Mouse (Mus musculus) heart, embryonic 14.5 days (tissue): ENCODE data around the gene Prpf8. TPM values are rescaled to one million over a fixed set of nuclear protein-coding genes. Genes with fewer than 3 reads are reported as not detected.

Experiments
- ATAC-seq: fragments of 200-750 bp; cut with Nextera tagmentation; 2 replicates; pipeline ENCODE4 v1.8.0; 2017; ENCODE audit warnings: low read depth, moderate TSS enrichment; ENCODE audit not compliant: insufficient number of reproducible peaks, insufficient read depth, low FRiP score
- H3K27ac ChIP-seq, 2 experiments: fragments of 200-500 bp in 1 of 2; fragments of 300-500 bp in 1 of 2; sonication (generic) in 1 of 2; replicated peaks in 1 of 2; 2 replicates each; pipeline ENCODE4 v1.5.1; 2012 to 2014; ENCODE audit warnings: low read depth in 2 of 2, low read length in 2 of 2, control low read depth in 1 of 2, mild to moderate bottlenecking in 1 of 2, mixed read lengths in 1 of 2; ENCODE audit not compliant: control insufficient read depth in 1 of 2, insufficient read depth in 1 of 2
- H3K27me3 ChIP-seq: fragments of 300-500 bp; sonication (generic); 2 replicates; pipeline ENCODE4 v1.6.1; 2014; ENCODE audit warnings: mild to moderate bottlenecking, low read length, control low read depth; ENCODE audit not compliant: control insufficient read depth, insufficient read depth
- H3K36me3 ChIP-seq: fragments of 300-500 bp; sonication (generic); 2 replicates; pipeline ENCODE4 v1.6.1; 2014; ENCODE audit warnings: mild to moderate bottlenecking, control low read depth, low read length, mixed read lengths; ENCODE audit not compliant: control insufficient read depth, insufficient read depth
- H3K4me1 ChIP-seq, 2 experiments: fragments of 200-500 bp in 1 of 2; fragments of 300-500 bp in 1 of 2; sonication (generic) in 1 of 2; 2 replicates each; pipeline ENCODE4 v1.6.1; 2012 to 2014; ENCODE audit warnings: low read length in 2 of 2, control low read depth in 1 of 2, mixed read lengths in 1 of 2; ENCODE audit not compliant: control insufficient read depth in 2 of 2, insufficient read depth in 2 of 2
- H3K4me2 ChIP-seq: fragments of 300-500 bp; sonication (generic); 2 replicates; pipeline ENCODE4 v1.6.1; 2014; ENCODE audit warnings: mild to moderate bottlenecking, low read length
- H3K4me3 ChIP-seq, 2 experiments: fragments of 200-500 bp in 1 of 2; fragments of 300-500 bp in 1 of 2; sonication (generic) in 1 of 2; 2 replicates each; pipeline ENCODE4 v1.5.1; 2012 to 2014; ENCODE audit warnings: low read length in 2 of 2, mild to moderate bottlenecking in 2 of 2, control low read depth in 1 of 2, low read depth in 1 of 2, moderate library complexity in 1 of 2; ENCODE audit not compliant: control insufficient read depth in 1 of 2, insufficient read depth in 1 of 2
- H3K9ac ChIP-seq: fragments of 300-500 bp; sonication (generic); 2 replicates; pipeline ENCODE4 v1.6.1; 2014; ENCODE audit warnings: mild to moderate bottlenecking, low read length
- H3K9me3 ChIP-seq: fragments of 300-500 bp; sonication (generic); 2 replicates; pipeline ENCODE4 v1.6.1; 2016; ENCODE audit warnings: low read length, control low read depth; ENCODE audit not compliant: control insufficient read depth
- WGBS: fragments of 180-500 bp; shearing (Covaris S2); extraction: QIAGEN DNeasy Blood & Tissue Kit; methylation state at CpG from one replicate; pipeline ENCODE4 v1.1.7; 2014; 5-methylcytosine and 5-hydroxymethylcytosine counted together
- polyA plus RNA-seq: library from polyadenylated mRNA; unstranded; fragments of >200 nt; fragmentation: Nextera tagmentation; extraction: Ambion mirVana; gene quantifications from 2 replicates; pipeline ENCODE4 v1.2.1, GENCODE M21; 2014

Prpf8 gene
- polyA plus RNA-seq, 1 experiment from 2014 or later = 46.8 TPM

DNA sequence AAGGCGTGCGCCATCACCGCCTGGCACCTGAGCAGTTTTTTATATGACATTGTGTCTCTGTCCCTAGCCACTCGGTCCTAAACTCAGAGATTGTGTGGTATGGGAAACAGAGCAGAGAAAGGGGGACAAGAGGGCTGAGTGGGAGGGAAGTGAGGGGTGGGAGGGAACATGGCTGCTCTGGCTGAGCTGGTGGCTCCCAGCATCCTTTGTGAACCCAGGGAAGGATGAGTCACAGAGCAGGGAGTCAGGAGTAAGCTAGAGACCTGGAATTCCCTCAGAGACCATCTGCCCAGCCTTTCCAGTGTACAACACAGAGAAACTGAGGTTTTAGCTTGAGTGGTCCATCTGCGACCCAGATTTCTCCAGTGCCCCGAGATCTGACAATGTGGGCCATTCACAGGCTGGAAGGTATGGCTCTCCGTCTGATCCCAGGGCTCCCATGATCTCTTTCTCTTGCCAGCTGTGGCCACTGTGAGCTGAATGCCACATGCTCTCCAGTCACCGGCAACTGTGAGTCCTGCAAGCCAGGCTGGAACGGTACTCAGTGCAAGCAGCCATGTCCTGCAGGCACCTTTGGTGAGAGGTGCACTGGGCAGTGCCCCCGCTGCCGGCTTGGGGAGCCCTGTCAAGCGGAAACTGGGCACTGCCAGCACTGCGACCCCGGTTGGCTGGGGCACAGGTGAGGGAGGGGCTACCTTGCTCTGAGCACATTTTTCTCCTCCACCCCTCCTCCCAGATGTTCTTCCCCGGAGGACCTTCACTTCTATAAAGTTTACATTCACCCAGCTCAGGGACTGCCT lies 33.4 kb downstream of the Prpf8 start:
- ATAC-seq = no peak
- H3K4me2 ChIP-seq = no peak overlapping the region
- no peaks in the 10 kb centered on the region for H3K27me3 ChIP-seq
- H3K9ac ChIP-seq = no peak overlapping the region
- no peaks in the 10 kb centered on the region for H3K9me3 ChIP-seq
- H3K4me3 ChIP-seq = no peak overlapping the region
- H3K27ac ChIP-seq = no peak overlapping the region
- 80% methylated on average over 15 of the region's 15 CpGs for WGBS
- H3K36me3 ChIP-seq = peaks cover 4% of the 10 kb centered on the region; the same call in 1 of the 2 replicates
- no peaks in the 10 kb centered on the region for H3K4me1 ChIP-seq

DNA sequence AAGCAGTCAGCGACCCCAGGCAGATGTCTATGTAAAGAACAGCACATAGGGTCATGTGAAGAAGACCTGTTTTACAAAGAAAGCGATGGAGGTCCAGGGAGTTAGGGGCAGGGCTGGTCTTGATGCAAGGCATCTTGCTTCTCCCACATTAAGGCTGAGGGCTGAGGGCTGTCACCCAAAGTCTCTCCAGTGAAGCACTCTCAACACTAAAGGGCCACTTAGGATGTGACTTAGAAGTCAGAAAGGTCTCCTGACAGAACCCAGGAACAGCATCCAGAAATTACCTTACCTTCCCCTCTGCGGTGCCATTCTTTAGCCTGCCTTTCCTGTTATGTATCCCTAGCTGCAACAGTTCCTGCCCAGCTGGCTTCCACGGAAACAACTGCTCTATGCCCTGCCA lies 35.0 kb downstream of the Prpf8 start:
- Histone ChIP-seq H3K27me3 (no peaks in the 10 kb centered on the region), H3K4me3 (no peak overlapping the region), H3K9ac (no peak overlapping the region), H3K36me3 (peaks cover 1% of the 10 kb centered on the region; the same call in 1 of the 2 replicates), H3K4me2 (no peak overlapping the region), H3K4me1 (no peaks in the 10 kb centered on the region), H3K9me3 (no peaks in the 10 kb centered on the region), H3K27ac (no peak overlapping the region)
- no peak for ATAC-seq
- WGBS = 87% methylated on average over 4 of the region's 4 CpGs

DNA sequence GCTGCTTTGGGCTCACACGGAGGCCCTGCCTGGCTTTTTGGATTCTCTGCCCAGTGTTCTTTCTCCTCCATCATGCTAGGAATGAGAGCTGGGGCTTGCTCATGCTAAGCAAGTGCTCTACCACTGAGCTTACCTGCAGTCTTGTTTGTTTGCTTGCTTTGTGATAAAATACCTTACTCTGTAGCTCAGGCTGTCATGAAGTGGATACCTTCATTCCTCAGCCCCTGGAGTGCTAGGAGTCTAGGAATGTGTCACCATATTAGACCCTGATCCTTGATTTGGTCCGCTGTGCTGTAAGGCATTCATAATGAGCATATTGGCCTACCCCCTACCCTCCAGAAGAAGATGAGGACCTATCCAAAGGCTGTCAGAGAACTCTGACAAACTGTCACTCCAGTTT lies 36.2 kb downstream of the Prpf8 start:
- no peak overlapping the region for H3K27ac ChIP-seq
- H3K36me3 ChIP-seq = no peaks in the 10 kb centered on the region
- H3K27me3 ChIP-seq = no peaks in the 10 kb centered on the region
- H3K4me3 ChIP-seq = no peak overlapping the region
- no peaks in the 10 kb centered on the region for H3K4me1 ChIP-seq
- H3K9me3 ChIP-seq = no peaks in the 10 kb centered on the region
- WGBS = 79% methylated on average over 2 of the region's 2 CpGs
- no peak for ATAC-seq
- no peak overlapping the region for H3K4me2 ChIP-seq
- no peak overlapping the region for H3K9ac ChIP-seq

DNA sequence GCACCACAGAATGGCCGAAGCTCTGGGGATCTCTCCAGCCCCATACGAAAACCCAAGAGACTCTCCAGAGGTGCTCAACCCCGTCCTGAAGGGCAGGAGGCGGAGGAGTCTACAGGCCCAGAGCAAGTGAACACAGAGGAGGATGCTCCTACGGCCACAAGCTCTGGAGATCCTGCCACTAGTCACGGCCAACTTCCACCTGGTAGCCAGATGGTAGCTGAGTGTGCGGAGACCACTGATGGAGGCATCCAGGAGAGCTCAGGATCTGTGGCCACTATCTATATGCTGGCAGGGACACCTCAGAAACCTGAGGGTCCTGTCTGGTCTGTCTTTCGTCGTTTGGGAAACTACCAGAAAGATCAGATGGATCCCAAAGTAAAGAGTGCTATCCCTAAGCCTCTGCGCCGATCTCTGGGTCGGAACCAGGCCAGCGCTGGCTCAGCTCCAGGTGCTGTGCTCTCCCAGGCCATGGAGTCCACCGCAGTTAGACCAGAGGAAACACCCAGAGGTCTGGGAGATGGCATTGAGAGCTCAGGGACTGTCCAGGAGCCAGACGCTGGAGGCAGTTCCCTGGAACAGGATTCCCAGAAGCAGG lies 39.0 kb downstream of the Prpf8 start:
- no peaks in the 10 kb centered on the region for H3K27me3 ChIP-seq
- H3K36me3 ChIP-seq = no peaks in the 10 kb centered on the region
- H3K9me3 ChIP-seq = no peaks in the 10 kb centered on the region
- H3K27ac ChIP-seq = no peak overlapping the region
- no peak overlapping the region for H3K9ac ChIP-seq
- H3K4me1 ChIP-seq = 0 out of 4 replicates have a peak, but pooled peaks cover 0 to under 1% of the 10 kb centered on the region in 2 experiments
- ATAC-seq = no peak
- 86% methylated on average over 15 of the region's 15 CpGs for WGBS
- H3K4me2 ChIP-seq = no peak overlapping the region
- no peak overlapping the region for H3K4me3 ChIP-seq

DNA sequence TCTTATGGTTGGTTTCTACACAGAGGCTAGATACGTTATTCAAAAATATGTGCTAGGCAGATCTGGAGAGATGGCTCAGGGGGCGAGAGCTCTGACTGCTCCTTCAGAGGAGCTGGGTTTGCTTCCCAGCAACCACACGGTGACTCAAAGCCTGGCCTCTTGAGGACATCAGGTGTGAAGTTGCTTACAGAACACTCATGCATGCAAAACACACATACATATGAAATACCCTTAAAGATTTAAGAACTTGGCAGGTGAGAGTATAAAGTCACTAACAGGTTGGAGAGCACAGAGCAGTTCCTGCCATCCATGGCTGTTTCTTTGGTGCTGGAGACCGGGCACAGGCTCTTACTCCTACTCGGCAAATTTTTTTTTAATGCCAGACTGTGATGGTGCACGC lies 40.3 kb downstream of the Prpf8 start:
- Histone ChIP-seq H3K27ac (no peak overlapping the region), H3K9me3 (no peaks in the 10 kb centered on the region), H3K27me3 (no peaks in the 10 kb centered on the region), H3K4me2 (no peak overlapping the region), H3K36me3 (no peaks in the 10 kb centered on the region), H3K4me1 (0 out of 4 replicates have a peak, but pooled peaks cover 0 to 4% of the 10 kb centered on the region in 2 experiments), H3K9ac (no peak overlapping the region), H3K4me3 (no peak overlapping the region)
- ATAC-seq = no peak
- WGBS = 81% methylated on average over 6 of the region's 6 CpGs

DNA sequence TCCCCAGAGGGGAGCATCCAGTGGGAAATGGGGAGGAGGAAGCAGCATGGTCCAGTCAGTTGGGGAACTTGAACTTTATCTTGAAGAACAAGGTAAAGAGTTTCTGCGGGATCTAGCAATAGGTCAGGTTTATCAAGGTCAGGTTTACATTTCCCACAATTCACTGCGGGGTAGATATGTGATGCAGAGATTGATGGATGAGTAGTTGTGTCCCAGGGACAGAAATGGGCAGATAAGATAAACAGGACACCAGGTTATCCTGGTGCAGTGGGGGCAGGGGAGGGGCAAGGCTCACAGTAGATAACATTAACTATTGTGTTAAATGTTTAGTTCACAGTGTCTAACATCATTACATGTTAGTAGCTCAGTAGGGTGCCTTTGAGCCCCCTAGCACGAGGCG lies 43.2 kb downstream of the Prpf8 start:
- H3K4me3 ChIP-seq = no peak overlapping the region
- no peak overlapping the region for H3K4me2 ChIP-seq
- no peak for ATAC-seq
- H3K9me3 ChIP-seq = no peaks in the 10 kb centered on the region
- no peak overlapping the region for H3K27ac ChIP-seq
- no peaks in the 10 kb centered on the region for H3K27me3 ChIP-seq
- whole genome bisulfite sequencing = 36% methylated on average over 4 of the region's 4 CpGs
- H3K9ac ChIP-seq = no peak overlapping the region
- no peaks in the 10 kb centered on the region for H3K36me3 ChIP-seq
- peaks cover 8 to 12% of the 10 kb centered on the region in 2 experiments for H3K4me1 ChIP-seq

DNA sequence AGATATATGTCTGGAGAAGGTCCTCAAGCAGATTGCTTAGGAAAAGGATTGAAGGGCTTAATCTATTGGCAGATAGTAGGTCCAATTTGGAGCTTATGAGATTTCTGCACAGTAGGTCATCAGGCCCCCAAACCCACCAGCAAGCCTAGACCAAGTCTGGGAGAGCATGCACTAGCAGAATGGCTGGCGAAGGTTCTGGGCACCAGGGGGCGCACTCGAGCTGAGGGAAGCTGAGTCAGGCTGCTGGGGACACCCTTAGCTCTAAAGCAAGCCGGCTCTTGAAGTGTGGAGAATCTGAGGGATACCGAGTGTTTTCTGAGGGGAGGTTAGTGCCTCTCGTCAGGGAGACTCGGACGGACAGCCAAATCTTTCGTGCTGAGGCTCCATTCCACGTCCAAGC lies 43.7 kb downstream of the Prpf8 start:
- peak overlapping the region; percentile 68 to 75 for H3K4me3 ChIP-seq
- H3K9ac ChIP-seq = peak overlapping the region; percentile 76
- H3K27ac ChIP-seq = no peak overlapping the region
- H3K4me2 ChIP-seq = peak overlapping the region; percentile 100
- 0 out of 2 replicates have a peak, but pooled peaks have one; percentile 35 for ATAC-seq
- 0% methylated on average over 10 of the region's 10 CpGs for WGBS
- peaks cover 13 to 17% of the 10 kb centered on the region in 2 experiments for H3K4me1 ChIP-seq
- H3K27me3 ChIP-seq = no peaks in the 10 kb centered on the region
- no peaks in the 10 kb centered on the region for H3K36me3 ChIP-seq
- no peaks in the 10 kb centered on the region for H3K9me3 ChIP-seq
